Mouse (Mus musculus) cerebellum, postnatal 14 days (tissue): ENCODE measurements at regions not wholly inside any gene's neighbourhood (a gene's known extent, or its start where the extent isn't known, plus 50 kb on each side); places are given as distances from the start of the nearest gene placed in this dataset.

Source experiments
- DNase-seq, 2 experiments: peaks; one replicate each; pipeline ENCODE4 v3.0.0; 2021; ENCODE audit warnings: mixed read lengths in 2 of 2

DNA sequence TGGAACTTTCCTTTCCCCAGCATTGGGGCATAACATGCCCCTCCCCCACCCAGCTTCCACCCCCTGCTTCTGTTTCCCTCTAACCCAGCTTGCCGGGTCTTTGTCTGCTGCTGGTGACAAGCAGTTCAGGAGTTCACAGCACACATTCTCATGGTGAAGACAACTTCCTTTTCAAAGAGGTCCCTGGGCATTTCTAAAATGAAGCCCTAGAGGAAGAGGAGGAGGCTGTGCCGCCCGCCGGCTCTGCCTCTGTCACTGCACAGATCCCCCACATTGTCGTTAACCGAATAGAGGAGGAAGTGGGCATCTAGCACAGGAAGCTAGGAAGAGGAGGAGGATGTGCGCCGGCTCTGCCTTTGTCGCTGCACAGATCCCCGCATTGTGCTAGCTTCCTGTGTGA, 201.4 kb downstream of the Enc1 start:
- DNase-seq, result no peak

GRCm38 (mm10) chr13:97441803-97442202, 200.9 kb downstream of the Enc1 start:
- DNase-seq, result no peak

DNA sequence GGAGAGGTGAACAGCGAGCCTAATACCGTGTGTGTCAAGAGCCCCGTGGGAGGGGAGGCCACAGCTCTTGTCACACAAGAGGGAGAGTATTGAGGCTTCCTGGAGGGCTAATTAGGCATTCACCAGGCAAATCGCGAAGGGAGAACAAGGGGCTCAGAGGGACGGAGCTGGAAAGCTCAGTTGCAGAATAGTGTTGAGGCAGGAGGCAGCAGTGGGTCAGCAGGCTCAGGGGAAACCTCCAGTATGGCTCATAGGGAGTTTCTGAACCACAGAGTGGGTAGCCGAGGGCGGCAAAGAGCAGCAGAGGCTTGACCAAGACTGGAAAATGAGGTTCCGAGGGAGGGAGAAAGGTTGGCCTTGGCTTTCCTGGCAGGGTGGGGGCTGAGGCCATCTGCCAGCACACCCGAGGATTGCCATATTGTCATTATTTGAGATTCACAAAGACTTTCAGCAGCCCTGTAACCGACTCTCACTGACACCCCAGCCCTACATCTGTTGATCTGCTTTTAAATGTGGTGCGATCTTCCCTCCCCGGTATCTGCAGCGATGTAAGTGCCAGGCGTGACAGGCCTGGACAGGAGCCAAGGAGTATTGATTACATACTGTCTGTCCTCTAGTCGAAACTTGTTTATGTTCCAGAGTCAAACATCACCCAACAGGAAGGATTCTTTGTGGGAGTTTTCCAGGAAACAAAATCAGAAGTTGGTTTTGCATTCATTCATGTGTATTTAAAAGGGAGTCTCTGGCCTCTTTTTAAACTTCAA, 198.5 kb downstream of the Enc1 start:
- DNase-seq, result peak; percentile 14 to 41

DNA sequence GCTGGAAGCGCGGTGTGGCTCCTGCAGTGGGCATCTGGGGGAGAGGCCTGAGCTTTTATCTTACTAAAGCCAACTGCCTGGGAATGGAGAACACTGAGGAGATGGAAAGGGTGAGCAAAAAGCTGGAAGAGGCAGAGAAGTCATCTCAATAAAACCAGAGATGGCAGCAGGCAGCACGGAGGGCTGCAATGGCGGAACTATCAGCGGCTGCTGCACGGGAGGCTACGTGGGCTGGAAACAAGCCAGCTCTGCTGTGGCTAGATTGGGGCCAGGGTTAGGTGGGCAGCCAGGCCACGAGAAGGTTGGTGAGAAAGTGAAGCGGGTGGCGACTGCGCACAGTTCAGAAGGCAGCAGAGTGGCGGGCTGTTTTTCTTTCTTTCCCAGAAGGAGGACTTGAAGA, 197.8 kb downstream of the Enc1 start:
- peak; percentile 41 to 54 for DNase-seq

DNA sequence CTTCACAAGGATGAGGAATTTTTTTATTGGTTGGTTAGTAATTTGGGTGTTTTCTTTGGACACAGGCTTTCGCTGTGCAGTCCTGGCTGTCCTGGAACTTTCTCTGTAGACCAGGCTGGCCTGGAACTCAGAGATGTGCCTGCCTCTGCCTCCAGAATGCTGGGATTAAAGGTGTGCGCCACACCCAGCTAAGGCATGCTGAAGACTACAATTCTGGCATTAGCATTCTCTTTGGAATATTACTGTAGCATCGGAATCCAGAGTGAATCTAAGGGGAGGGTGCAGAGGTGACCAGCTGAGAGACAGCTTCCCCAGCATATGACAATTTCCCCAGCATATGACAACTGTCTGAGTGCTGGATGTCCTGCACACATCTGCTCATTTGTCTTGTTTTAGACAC, 197.4 kb downstream of the Enc1 start:
- DNase-seq, result no peak

- no peak for DNase-seq
Measured at GRCm38 (mm10) chr13:97436719-97437350, 195.9 kb downstream of the Enc1 start.

DNA sequence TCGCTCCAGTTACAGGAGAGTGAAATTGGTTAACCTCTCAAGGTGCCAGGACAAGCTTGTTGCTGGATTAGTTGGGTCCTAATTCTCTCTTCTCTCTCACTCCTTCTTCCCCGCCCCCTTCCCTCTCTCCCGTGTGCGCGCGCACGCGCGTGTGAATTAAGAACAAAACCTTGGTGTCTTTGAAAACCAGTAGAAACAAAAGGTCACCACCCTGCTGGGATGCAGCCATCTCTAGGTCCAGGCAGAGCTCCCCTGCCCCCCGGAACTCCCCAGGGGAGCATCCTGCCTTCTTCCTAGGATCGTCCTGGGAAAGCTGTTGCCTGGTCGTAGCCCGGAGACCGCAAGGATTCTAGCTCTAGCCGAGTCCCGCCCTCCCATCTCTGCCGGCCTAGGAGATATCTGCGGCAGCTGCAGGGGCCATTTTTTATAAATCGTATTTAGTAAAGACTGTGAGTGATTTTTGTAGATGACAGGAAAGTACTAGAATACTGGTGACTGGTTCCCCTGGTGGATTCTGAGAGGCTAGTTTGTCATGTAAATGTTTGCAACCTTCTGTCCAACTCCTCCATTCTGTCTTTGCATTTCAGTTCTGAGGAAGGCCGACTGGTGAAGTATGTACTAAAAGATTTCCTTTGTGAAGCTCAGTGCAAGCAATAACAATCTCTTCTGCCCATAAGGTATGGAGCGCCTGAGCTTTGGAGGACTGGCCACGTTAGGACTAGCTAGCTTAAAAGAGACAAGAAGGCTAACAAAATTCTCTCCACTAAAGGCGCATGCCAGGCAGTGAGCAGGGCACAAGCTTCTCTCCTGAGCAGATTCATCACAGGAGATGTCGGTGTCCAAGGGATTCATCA, 195.2 kb downstream of the Enc1 start:
- DNase-seq, result peak; percentile 34 to 38

DNA sequence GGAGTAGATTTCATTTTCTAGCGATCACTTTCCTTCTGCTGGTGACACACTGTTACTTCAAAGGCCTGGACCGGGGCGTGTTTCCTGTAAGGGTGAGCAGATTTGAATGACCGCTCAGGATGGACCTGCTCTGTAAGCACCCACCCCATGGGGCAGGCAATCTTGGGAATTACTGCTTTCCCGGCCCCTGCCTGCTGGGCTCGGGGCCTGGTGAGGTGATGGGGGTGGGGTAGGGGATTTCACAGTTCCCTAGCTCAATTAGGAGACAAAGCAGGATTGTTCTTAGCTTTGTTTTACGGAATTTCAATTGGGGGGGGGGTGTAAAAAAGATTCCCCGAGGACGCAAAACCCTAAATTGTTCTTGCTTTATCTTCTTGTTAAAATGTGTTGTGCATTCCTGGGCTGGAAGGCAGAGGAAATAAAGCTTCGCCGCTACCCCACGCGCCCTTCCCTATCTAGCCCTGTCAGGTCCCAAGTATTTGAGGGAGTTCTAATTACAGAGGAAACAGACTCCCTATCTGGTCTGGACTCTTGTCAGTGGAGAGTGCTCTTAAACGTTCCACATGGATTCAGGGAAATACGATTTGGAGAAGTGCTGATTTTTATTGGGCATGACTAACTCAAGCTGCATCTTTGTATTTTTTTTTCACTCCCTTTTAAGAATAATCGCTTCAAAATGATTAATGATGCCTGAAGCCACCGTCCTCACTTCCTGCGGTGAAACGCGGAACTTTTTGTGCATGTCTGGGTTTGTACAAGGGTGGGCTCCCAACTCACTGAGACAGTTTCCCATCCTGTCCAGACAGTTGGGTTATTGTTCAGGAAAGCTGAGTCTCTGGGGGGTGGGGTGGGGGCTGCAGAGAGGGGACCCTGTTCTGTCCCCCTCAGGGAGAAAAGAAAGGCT, 194.3 kb downstream of the Enc1 start:
- no peak for DNase-seq

- DNase-seq, result no peak
Measured at GRCm38 (mm10) chr13:97434167-97434566, 193.3 kb downstream of the Enc1 start.

DNA sequence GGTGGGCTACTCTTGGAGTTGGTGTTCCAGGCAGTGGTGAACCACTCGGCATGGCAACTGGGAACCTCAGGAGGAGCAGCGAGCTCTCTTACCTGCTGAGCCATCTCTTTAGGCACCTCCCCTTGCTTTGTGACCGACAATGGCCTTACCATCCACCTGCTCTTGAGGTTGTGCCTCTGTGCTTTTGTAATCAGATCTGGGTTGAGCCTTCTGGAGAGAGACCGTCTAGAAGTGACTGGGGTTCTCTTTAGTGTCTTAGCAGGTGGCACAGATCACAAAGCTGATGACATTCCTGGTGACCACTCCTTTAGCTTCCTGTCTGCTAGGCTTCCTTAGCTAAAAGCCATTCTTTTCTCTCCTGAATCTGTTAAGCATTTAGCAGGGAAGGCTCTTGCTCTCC, 191.7 kb downstream of the Enc1 start:
- DNase-seq, result no peak

DNA sequence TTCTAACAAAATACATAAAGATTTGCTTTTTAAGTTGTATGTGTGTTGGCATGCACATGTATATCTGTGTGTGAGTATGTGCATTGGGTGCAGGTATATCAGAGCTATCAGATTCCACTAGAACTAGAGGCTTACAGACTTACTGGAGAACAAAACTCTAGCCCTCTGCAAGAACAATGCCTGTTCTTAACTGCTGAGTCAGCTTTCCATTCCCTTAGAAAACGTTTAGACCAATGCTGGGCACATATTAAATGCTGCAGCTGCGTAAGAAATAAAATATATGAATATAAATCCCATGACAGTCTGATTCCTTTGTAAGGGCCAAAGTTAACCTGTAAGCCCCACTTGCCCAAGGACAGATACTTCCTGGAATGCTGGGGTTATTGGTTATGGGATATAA, 190.0 kb downstream of the Enc1 start:
- no peak for DNase-seq

DNA sequence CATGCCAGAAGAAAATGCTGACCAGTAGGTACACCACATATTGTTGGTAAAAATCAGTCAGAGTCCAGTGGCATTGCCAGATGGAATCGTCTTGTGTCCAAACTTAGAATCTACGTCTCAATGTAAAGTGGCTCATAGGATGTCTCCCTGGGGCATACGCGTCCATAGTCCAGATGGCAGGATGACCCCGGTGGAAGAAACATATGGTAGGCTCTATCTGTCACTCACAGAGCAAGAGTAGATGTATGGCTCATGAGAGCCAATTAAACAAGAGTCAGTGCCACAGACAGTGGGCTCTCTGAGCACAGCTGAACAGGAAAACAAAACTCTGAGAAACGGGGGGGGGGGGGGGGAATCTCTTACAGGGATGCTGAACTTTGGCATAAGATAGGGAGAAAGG, 187.3 kb downstream of the Enc1 start:
- DNase-seq, result no peak

- DNase-seq, result no peak
Measured at GRCm38 (mm10) chr13:97427537-97427936, 186.6 kb downstream of the Enc1 start.

DNA sequence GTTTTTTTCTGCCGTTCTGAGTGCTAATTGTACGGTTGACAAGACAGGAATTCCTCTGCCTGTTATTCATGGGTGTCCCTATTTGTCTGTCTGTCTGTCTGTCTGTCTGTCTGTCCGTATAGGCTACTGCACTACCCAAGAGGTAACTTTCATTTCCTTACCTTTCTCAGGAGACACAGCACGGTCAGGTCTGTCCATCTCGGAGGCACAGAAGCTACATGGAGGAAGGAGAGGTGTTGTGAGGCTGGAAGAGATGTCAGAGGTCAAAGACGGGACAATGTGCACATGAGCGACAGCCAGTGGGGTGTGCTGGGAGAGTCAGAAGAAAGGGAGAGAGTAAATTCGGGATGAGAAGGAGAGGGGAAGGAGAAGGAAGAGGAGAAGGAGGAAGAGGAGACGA, 184.8 kb downstream of the Enc1 start:
- no peak for DNase-seq

DNA sequence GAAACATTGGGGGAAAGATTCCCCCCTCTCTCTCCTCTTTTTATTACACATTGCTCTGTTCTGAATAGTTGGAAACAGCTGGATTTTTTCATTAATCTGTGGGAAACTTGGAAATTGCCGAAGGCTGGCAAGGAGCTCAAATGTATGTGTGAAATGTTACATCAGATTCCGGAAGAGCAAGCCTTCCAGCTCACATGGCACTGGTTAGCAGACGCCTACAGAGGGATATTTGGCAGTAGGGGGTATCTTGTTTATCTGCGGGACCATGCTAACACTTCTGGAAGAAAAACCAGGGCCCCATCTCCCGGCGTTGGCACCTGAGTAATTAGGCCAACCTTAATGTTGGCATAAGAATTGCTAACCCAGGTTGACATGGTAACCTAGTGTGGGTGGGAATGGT, 183.0 kb downstream of the Enc1 start:
- no peak for DNase-seq

- DNase-seq, result no peak
Measured at GRCm38 (mm10) chr13:97423298-97423817, 182.5 kb downstream of the Enc1 start.

DNA sequence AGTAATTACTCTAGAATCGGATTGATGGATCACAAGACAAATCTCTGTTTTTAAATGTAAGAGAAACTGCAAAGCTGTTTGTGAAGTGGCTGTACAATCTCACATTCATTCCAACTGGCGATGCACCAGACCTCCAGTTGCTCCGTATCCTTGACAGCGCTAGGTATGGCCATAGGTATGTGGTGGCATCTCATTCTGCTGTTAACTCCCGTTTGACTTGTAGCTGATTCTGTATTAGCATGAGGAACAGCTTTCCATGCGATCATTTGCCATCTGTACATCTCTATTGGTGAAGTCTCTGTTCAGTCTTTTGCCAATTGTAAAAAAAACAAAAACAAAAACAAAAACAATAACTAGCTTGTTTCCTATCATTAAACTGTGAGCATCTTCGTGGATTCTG, 182.0 kb downstream of the Enc1 start:
- no peak for DNase-seq

- DNase-seq, result no peak
Measured at GRCm38 (mm10) chr13:97421831-97422230, 180.9 kb downstream of the Enc1 start.

DNA sequence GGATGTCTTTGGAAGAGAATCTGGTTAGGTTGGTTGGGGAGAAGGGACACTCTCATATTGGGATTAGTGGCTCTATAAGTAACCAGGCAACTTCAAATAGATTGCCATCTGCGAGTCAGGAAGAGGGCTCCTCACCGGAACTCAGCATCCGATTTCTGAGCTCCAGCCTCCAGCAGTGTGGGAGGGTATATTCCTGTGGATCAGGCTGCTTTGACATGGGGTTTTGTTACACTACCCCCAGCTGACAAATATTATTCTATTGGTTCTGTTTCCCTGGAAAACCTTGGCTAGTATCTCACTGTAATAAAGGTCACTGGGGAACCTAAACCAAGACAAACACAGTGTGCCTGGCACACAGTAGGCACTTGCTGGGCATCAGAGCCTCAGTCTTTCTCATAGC, 179.9 kb downstream of the Enc1 start:
- no peak for DNase-seq

GRCm38 (mm10) chr13:97419100-97419499, 178.2 kb downstream of the Enc1 start:
- DNase-seq, result no peak

DNA sequence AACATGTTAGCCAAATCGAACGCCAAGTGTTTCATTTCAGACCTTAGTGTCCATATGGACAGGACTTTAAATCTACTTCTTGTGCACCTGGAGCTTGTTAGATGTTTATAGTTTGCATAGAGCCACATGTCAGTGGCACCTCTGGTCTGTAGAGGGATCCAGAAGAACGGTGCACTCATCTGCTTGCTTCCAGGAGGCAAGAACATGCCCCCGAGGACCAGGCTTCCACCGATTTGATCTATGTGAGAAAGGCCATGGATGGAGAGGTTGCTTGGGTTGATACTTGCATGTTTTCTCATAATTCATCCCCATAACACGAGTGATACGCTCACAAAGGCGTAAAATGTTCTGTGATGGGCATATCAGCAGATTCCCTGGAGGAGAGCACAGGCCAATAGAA, 177.8 kb downstream of the Enc1 start:
- no peak for DNase-seq

DNA sequence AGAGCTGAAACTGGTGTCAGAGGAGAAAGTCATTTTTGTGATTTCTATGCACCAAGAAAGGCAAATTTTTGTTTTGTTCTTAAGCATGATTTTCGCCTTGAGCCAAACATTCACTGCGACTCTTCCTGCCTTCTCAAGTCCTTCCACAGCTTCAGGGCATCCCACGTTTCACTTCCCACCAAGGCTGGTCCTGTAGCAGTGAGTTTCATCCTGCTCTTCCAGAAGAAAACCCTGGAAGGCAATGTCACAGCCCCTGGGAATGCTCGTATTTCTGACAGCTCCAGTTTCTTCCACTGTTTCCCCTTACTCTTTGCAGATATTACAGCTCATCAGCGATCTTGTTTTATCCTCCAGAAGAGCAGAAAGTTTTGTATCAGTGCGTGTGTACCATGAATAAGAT, 177.2 kb downstream of the Enc1 start:
- no peak for DNase-seq
